Mouse (Mus musculus): ENCODE measurements around the gene Mocs1. TPM values are rescaled to one million over a fixed set of nuclear protein-coding genes. Genes with fewer than 3 reads are reported as not detected.

Mocs1 gene
- polyA plus RNA-seq, 1 experiment from 2014 or later = 7.8 TPM

Other genes starting within 250 kb of the Mocs1 start
- 8.0 and 8.6 TPM in 2 replicates for gene Daam2, start 136.0 kb downstream of the Mocs1 start, polyA plus RNA-seq (2014; fragmentation: Nextera tagmentation; extraction: Ambion mirVana)
- 2.1 and 2.3 TPM in 2 replicates for gene Kif6, start 186.8 kb downstream of the Mocs1 start, polyA plus RNA-seq (2014; fragmentation: Nextera tagmentation; extraction: Ambion mirVana)